ENCODE assay signal across 10 mouse cellular contexts in genomic region chr1:83075526-83076189, GRCm38 (mm10). TPM values are rescaled to one million over a fixed set of nuclear protein-coding genes. Genes with fewer than 3 reads are reported as not detected.
A peak's percentile ranks its signal among the peaks of the same experiment; 100 is the strongest.
DNase-seq lines count a peak whose midpoint lies in the region; ATAC-seq and TF ChIP-seq lines count a peak whose summit lies in the region.
"Had no signal": no experiment of that assay in that cellular context is flagged by ENCODE, and none has a peak within 500 bp of the region (broad histone marks: within the 10 kb centered on the region; RNA-seq: fewer than 3 reads in every experiment).

No protein-coding gene starts in this region.

- ATAC-seq in cerebellum, adult (ENCODE audit: insufficient number of reproducible peaks, low FRiP score, low TSS enrichment), result 0 out of 2 replicates have a peak, but pooled peaks have one; percentile 10
- no peak for ATAC-seq in lung, embryonic 15.5 days (ENCODE audit: borderline replicate concordance, extremely low read depth, low FRiP score, low TSS enrichment)
- no peak for ATAC-seq in liver, embryonic 14.5 days (ENCODE audit: insufficient read depth)
- ATAC-seq in stomach, postnatal 0 days (ENCODE audit: low FRiP score, low TSS enrichment), result no peak

- TF ChIP-seq EP300 in liver, embryonic 14.5 days (IDR thresholded peaks at IDR 0.05; ENCODE audit: low read depth), result no peak
- no peak for TF ChIP-seq EP300 in stomach, postnatal 0 days (optimal IDR thresholded peaks at IDR 0.05)

- no peak for TF ChIP-seq POLR2A in cerebellum, adult 2 months (IDR thresholded peaks at IDR 0.05; ENCODE audit: borderline replicate concordance, insufficient read depth, low read length)
- no peak for TF ChIP-seq POLR2A in lung, adult 2 months (IDR thresholded peaks at IDR 0.05; ENCODE audit: borderline replicate concordance, extremely low read depth, low read depth, low read length)

- H3K9ac ChIP-seq in lung, embryonic 15.5 days, result no peak overlapping the region
- H3K9ac ChIP-seq in liver, embryonic 14.5 days (replicated peaks), result no peak overlapping the region
- H3K9ac ChIP-seq in stomach, postnatal 0 days (ENCODE audit: low read length), result no peak overlapping the region

- TF ChIP-seq CTCF in cerebellum, adult 2 months (IDR thresholded peaks at IDR 0.05; ENCODE audit: borderline replicate concordance, insufficient read depth, low read depth, low read length), result no peak
- TF ChIP-seq CTCF in lung, adult 2 months (IDR thresholded peaks at IDR 0.05; ENCODE audit: insufficient read depth, low read length), result no peak
- TF ChIP-seq CTCF in liver, embryonic 14.5 days (IDR thresholded peaks at IDR 0.05; ENCODE audit: low read depth), result no peak
- no peak for TF ChIP-seq CTCF in stomach, postnatal 0 days (IDR thresholded peaks at IDR 0.05; ENCODE audit: low read depth)

- 46% methylated on average over 15 of the region's 15 CpGs for WGBS in cerebellum, adult 2 months
- 30% methylated on average over 15 of the region's 15 CpGs for WGBS in lung, embryonic 15.5 days
- 34% methylated on average over 15 of the region's 15 CpGs for WGBS in lung, adult 2 months
- WGBS in liver, embryonic 14.5 days (ENCODE audit: insufficient replicate concordance), result 33% methylated on average over 15 of the region's 15 CpGs
- 33% methylated on average over 15 of the region's 15 CpGs for WGBS in stomach, postnatal 0 days

- H3K27ac ChIP-seq in cerebellum, adult 2 months (ENCODE audit: insufficient read depth, low read length), result no peak overlapping the region
- H3K27ac ChIP-seq in lung, embryonic 15.5 days, result no peak overlapping the region
- H3K27ac ChIP-seq in liver, embryonic 14.5 days, result no peak overlapping the region
- H3K27ac ChIP-seq in stomach, postnatal 0 days (replicated peaks), result no peak overlapping the region

- peak overlapping the region; percentile 48 for H3K4me2 ChIP-seq in lung, embryonic 15.5 days
- peak overlapping the region; percentile 22; the same call in 1 of the 2 replicates for H3K4me2 ChIP-seq in liver, embryonic 14.5 days (ENCODE audit: low read depth)
- H3K4me2 ChIP-seq in stomach, postnatal 0 days (replicated peaks; ENCODE audit: low read depth), result peak overlapping the region; percentile 46

- no peaks in the 10 kb centered on the region for H3K36me3 ChIP-seq in lung, embryonic 15.5 days
- no peaks in the 10 kb centered on the region for H3K36me3 ChIP-seq in liver, embryonic 14.5 days (replicated peaks; ENCODE audit: control insufficient read depth, insufficient read depth, low read depth)
- no peaks in the 10 kb centered on the region for H3K36me3 ChIP-seq in stomach, postnatal 0 days (ENCODE audit: control insufficient read depth, insufficient read depth, low read length)

- DNase-seq in cerebellum, adult 2 months, result no peak
- DNase-seq in lung, adult 2 months, result no peak
- DNase-seq in liver, embryonic 14.5 days (ENCODE audit: low read depth in 3 of 3, low spot score in 3 of 3), result no peak
- DNase-seq in stomach, postnatal 0 days (ENCODE audit: low spot score), result no peak
- DNase-seq in adrenal gland, adult 8-10 months, result no peak
- no peak for DNase-seq in layer of hippocampus, postnatal 25 days (ENCODE audit: extremely low spot score in 1 of 2, low spot score in 1 of 2)
- DNase-seq: gastrocnemius, postnatal 36 days had no signal

- H3K4me1 ChIP-seq in cerebellum, adult 2 months (ENCODE audit: control insufficient read depth, insufficient read depth, low read length), result no peaks in the 10 kb centered on the region
- 0 out of 2 replicates have a peak, but pooled peaks cover 3% of the 10 kb centered on the region for H3K4me1 ChIP-seq in lung, embryonic 15.5 days
- H3K4me1 ChIP-seq in lung, adult 2 months (ENCODE audit: control insufficient read depth, insufficient read depth, low read length), result no peaks in the 10 kb centered on the region
- no peaks in the 10 kb centered on the region for H3K4me1 ChIP-seq in liver, embryonic 14.5 days (replicated peaks; ENCODE audit: control insufficient read depth in 2 of 2, insufficient read depth in 2 of 2, low read length in 1 of 2)
- H3K4me1 ChIP-seq in stomach, postnatal 0 days (replicated peaks; ENCODE audit: control insufficient read depth, insufficient read depth), result no peaks in the 10 kb centered on the region

- no peak overlapping the region for H3K4me3 ChIP-seq in cerebellum, adult 2 months (replicated peaks; ENCODE audit: insufficient read depth, low read depth, low read length)
- H3K4me3 ChIP-seq in lung, embryonic 15.5 days, result peak overlapping the region; percentile 27
- no peak overlapping the region for H3K4me3 ChIP-seq in lung, adult 2 months (replicated peaks; ENCODE audit: extremely low read depth, low read depth, low read length)
- no peak overlapping the region for H3K4me3 ChIP-seq in liver, embryonic 14.5 days (ENCODE audit: insufficient read depth in 1 of 2, low read depth in 2 of 2, low read length in 2 of 2)
- peak overlapping the region; percentile 21; the same call in 1 of the 2 replicates for H3K4me3 ChIP-seq in stomach, postnatal 0 days (ENCODE audit: low read depth, low read length)

- no peaks in the 10 kb centered on the region for H3K9me3 ChIP-seq in lung, embryonic 15.5 days
- H3K9me3 ChIP-seq in liver, embryonic 14.5 days (ENCODE audit: control insufficient read depth, low read length), result no peaks in the 10 kb centered on the region
- H3K9me3 ChIP-seq in stomach, postnatal 0 days (ENCODE audit: control insufficient read depth, low read length), result no peaks in the 10 kb centered on the region

- H3K27me3 ChIP-seq in cerebellum, adult 2 months (ENCODE audit: control insufficient read depth, insufficient read depth, low read length), result no peaks in the 10 kb centered on the region
- no peaks in the 10 kb centered on the region for H3K27me3 ChIP-seq in lung, embryonic 15.5 days
- no peaks in the 10 kb centered on the region for H3K27me3 ChIP-seq in liver, embryonic 14.5 days (ENCODE audit: control insufficient read depth, insufficient read depth, low read length)
- no peaks in the 10 kb centered on the region for H3K27me3 ChIP-seq in stomach, postnatal 0 days (ENCODE audit: control insufficient read depth, insufficient read depth, low read length)

RNA-seq across cellular contexts. Expression of gene Krtap28-13, which starts 14.9 kb away (rescaled TPM):
- not detected in 2 replicates for polyA plus RNA-seq in cerebellum, adult 2 months (2012; rRNA removed)
- not detected in 2 replicates for polyA plus RNA-seq in lung, embryonic 15.5 days (2015; fragmentation: Nextera tagmentation; extraction: Ambion mirVana)
- polyA plus RNA-seq in lung, adult 2 months (2012; rRNA removed), result 0.11 and 0.12 TPM in 2 replicates
- not detected in 2 replicates for polyA plus RNA-seq in liver, embryonic 14.5 days (2012; rRNA removed)
- not detected in 2 replicates for polyA plus RNA-seq in liver, embryonic 14.5 days (2014; fragmentation: Nextera tagmentation; extraction: Ambion mirVana)
- not detected in 2 replicates for polyA plus RNA-seq in stomach, postnatal 0 days (2015; fragmentation: Nextera tagmentation; extraction: Ambion mirVana)
- not detected for total RNA-seq in adrenal gland, adult 8-10 months (2022)
- total RNA-seq in layer of hippocampus, postnatal 25 days (2021), result not detected
- total RNA-seq: gastrocnemius, postnatal 36 days; left cerebral cortex, postnatal 36 days had no signal

RNA-seq across cellular contexts. Expression of gene A030005K14Rik, which starts 16.5 kb away (rescaled TPM):
- not detected in 2 replicates for polyA plus RNA-seq in cerebellum, adult 2 months (2012; rRNA removed)
- polyA plus RNA-seq in lung, embryonic 15.5 days (2015; fragmentation: Nextera tagmentation; extraction: Ambion mirVana), result not detected in 2 replicates
- polyA plus RNA-seq in lung, adult 2 months (2012; rRNA removed), result not detected in 2 replicates
- not detected in 2 replicates for polyA plus RNA-seq in liver, embryonic 14.5 days (2012; rRNA removed)
- polyA plus RNA-seq in liver, embryonic 14.5 days (2014; fragmentation: Nextera tagmentation; extraction: Ambion mirVana), result not detected in 2 replicates
- not detected in 2 replicates for polyA plus RNA-seq in stomach, postnatal 0 days (2015; fragmentation: Nextera tagmentation; extraction: Ambion mirVana)
- total RNA-seq in adrenal gland, adult 8-10 months (2022), result not detected
- not detected for total RNA-seq in layer of hippocampus, postnatal 25 days (2021)
- total RNA-seq: gastrocnemius, postnatal 36 days; left cerebral cortex, postnatal 36 days had no signal

RNA-seq across cellular contexts. Expression of gene Gm47969, which starts 30.9 kb away (rescaled TPM):
- polyA plus RNA-seq in cerebellum, adult 2 months (2012; rRNA removed), result not detected in 2 replicates
- polyA plus RNA-seq in lung, embryonic 15.5 days (2015; fragmentation: Nextera tagmentation; extraction: Ambion mirVana), result not detected in 2 replicates
- polyA plus RNA-seq in lung, adult 2 months (2012; rRNA removed), result 0.57 and 0.66 TPM in 2 replicates
- not detected in 2 replicates for polyA plus RNA-seq in liver, embryonic 14.5 days (2012; rRNA removed)
- polyA plus RNA-seq in liver, embryonic 14.5 days (2014; fragmentation: Nextera tagmentation; extraction: Ambion mirVana), result not detected in 2 replicates
- not detected in 2 replicates for polyA plus RNA-seq in stomach, postnatal 0 days (2015; fragmentation: Nextera tagmentation; extraction: Ambion mirVana)
- total RNA-seq in adrenal gland, adult 8-10 months (2022), result not detected
- not detected for total RNA-seq in layer of hippocampus, postnatal 25 days (2021)
- total RNA-seq: gastrocnemius, postnatal 36 days; left cerebral cortex, postnatal 36 days had no signal

RNA-seq across cellular contexts. Expression of gene Krtap28-10, which starts 33.4 kb away (rescaled TPM):
- not detected in 2 replicates for polyA plus RNA-seq in cerebellum, adult 2 months (2012; rRNA removed)
- not detected in 2 replicates for polyA plus RNA-seq in lung, embryonic 15.5 days (2015; fragmentation: Nextera tagmentation; extraction: Ambion mirVana)
- polyA plus RNA-seq in lung, adult 2 months (2012; rRNA removed), result not detected in 2 replicates
- polyA plus RNA-seq in liver, embryonic 14.5 days (2012; rRNA removed), result not detected in 2 replicates
- polyA plus RNA-seq in liver, embryonic 14.5 days (2014; fragmentation: Nextera tagmentation; extraction: Ambion mirVana), result not detected in 2 replicates
- polyA plus RNA-seq in stomach, postnatal 0 days (2015; fragmentation: Nextera tagmentation; extraction: Ambion mirVana), result not detected in 2 replicates
- not detected for total RNA-seq in adrenal gland, adult 8-10 months (2022)
- total RNA-seq in layer of hippocampus, postnatal 25 days (2021), result not detected
- total RNA-seq: gastrocnemius, postnatal 36 days; left cerebral cortex, postnatal 36 days had no signal

RNA-seq across cellular contexts. Expression of gene Slc19a3, which starts 37.4 kb away (rescaled TPM):
- polyA plus RNA-seq in cerebellum, adult 2 months (2012; rRNA removed), result 3.5 and 4.4 TPM in 2 replicates
- 0.59 and 0.65 TPM in 2 replicates for polyA plus RNA-seq in lung, embryonic 15.5 days (2015; fragmentation: Nextera tagmentation; extraction: Ambion mirVana)
- 3.5 and 4.5 TPM in 2 replicates for polyA plus RNA-seq in lung, adult 2 months (2012; rRNA removed)
- 0.04 TPM in 2 replicates for polyA plus RNA-seq in liver, embryonic 14.5 days (2012; rRNA removed)
- not detected in 2 replicates for polyA plus RNA-seq in liver, embryonic 14.5 days (2014; fragmentation: Nextera tagmentation; extraction: Ambion mirVana)
- polyA plus RNA-seq in stomach, postnatal 0 days (2015; fragmentation: Nextera tagmentation; extraction: Ambion mirVana), result 0.34 and 0.45 TPM in 2 replicates
- total RNA-seq in adrenal gland, adult 8-10 months (2022), result under 1 TPM in 2 of 4 experiments, not detected in 2; 0.15 to 0.18 TPM
- total RNA-seq in layer of hippocampus, postnatal 25 days (2021), result 1 to 10 TPM; 2.3 TPM
- total RNA-seq: gastrocnemius, postnatal 36 days had no signal

Comparison
In these comparisons a context has a peak if more than half of its experiments do, and no peak if none do; other contexts are left out.
1. H3K4me3 ChIP-seq: peak in lung, embryonic 15.5 days (single experiment) and stomach, postnatal 0 days (single experiment); none in cerebellum, adult 2 months (single experiment), lung, adult 2 months (single experiment) and liver, embryonic 14.5 days (0 of 2).
2. Peak in every context shown above with its lines, with median percentiles within 50 percentile points of each other: H3K4me2 ChIP-seq.